Mouse (Mus musculus) E14TG2a.4 (cell line): ENCODE measurements at regions not wholly inside any gene's neighbourhood (a gene's known extent, or its start where the extent isn't known, plus 50 kb on each side); places are given as distances from the start of the nearest gene placed in this dataset.
A peak's percentile ranks its signal among the peaks of the same experiment; 100 is the strongest.

Experiments used
- H3K27me3 ChIP-seq: 2 replicates; pipeline ENCODE4 v1.6.1; 2014; ENCODE audit warnings: low read length, control low read depth; ENCODE audit not compliant: insufficient read depth
- H3K36me3 ChIP-seq: 2 replicates; pipeline ENCODE4 v1.6.1; 2014; ENCODE audit warnings: low read length, control low read depth; ENCODE audit not compliant: insufficient read depth
- H3K4me1 ChIP-seq: replicated peaks from 2 replicates; pipeline ENCODE4 v1.6.1; 2014; ENCODE audit warnings: low read depth, low read length, control low read depth
- H3K4me3 ChIP-seq: replicated peaks from 2 replicates; pipeline ENCODE4 v1.5.1; 2014; ENCODE audit warnings: mild to moderate bottlenecking, low read length
- H3K9me3 ChIP-seq: 2 replicates; pipeline ENCODE4 v1.6.1; 2014; ENCODE audit warnings: low read length, control low read depth
- CTCF ChIP-seq: conservative IDR thresholded peaks from 2 replicates; pipeline ENCODE4 v1.5.1; 2014; ENCODE audit warnings: low read length
- NANOG ChIP-seq: IDR thresholded peaks from 2 replicates; pipeline ENCODE4 v1.6.1; 2014; ENCODE audit warnings: borderline replicate concordance, low read length, mixed read lengths
- POU5F1 ChIP-seq: IDR thresholded peaks from 2 replicates; pipeline ENCODE4 v1.6.1; 2014; ENCODE audit warnings: low read length, borderline replicate concordance

GRCm38 (mm10) chr8:41869681-41870356, 452.9 kb upstream of the Frg1 start:
- Histone ChIP-seq H3K9me3 (no peaks in the 10 kb centered on the region), H3K36me3 (no peaks in the 10 kb centered on the region), H3K4me3 (no peak overlapping the region), H3K4me1 (no peaks in the 10 kb centered on the region), H3K27me3 (no peaks in the 10 kb centered on the region)
- no peak for TF ChIP-seq CTCF
- TF ChIP-seq POU5F1 = no peak
- TF ChIP-seq NANOG = no peak

- TF ChIP-seq POU5F1 (no peak), NANOG (no peak), CTCF (no peak)
- Histone ChIP-seq H3K4me1 (no peaks in the 10 kb centered on the region), H3K9me3 (no peaks in the 10 kb centered on the region), H3K27me3 (no peaks in the 10 kb centered on the region), H3K36me3 (no peaks in the 10 kb centered on the region), H3K4me3 (no peak overlapping the region)
Observed at GRCm38 (mm10) chr8:41860918-41861317, 444.0 kb upstream of the Frg1 start.

- no peak overlapping the region for H3K4me3 ChIP-seq
- no peaks in the 10 kb centered on the region for H3K27me3 ChIP-seq
- H3K9me3 ChIP-seq = no peaks in the 10 kb centered on the region
- TF ChIP-seq POU5F1 (no peak), NANOG (no peak), CTCF (no peak)
- H3K36me3 ChIP-seq = no peaks in the 10 kb centered on the region
- H3K4me1 ChIP-seq = no peaks in the 10 kb centered on the region
Observed at GRCm38 (mm10) chr8:41831713-41832112, 414.8 kb upstream of the Frg1 start.

- TF ChIP-seq CTCF (no peak), NANOG (no peak), POU5F1 (no peak)
- Histone ChIP-seq H3K4me1 (no peaks in the 10 kb centered on the region), H3K27me3 (no peaks in the 10 kb centered on the region), H3K36me3 (no peaks in the 10 kb centered on the region), H3K9me3 (no peaks in the 10 kb centered on the region), H3K4me3 (no peak overlapping the region)
Observed at GRCm38 (mm10) chr8:41830407-41830806, 413.5 kb upstream of the Frg1 start.

GRCm38 (mm10) chr8:41824928-41825327, 408.1 kb upstream of the Frg1 start:
- H3K27me3 ChIP-seq = no peaks in the 10 kb centered on the region
- no peak for TF ChIP-seq POU5F1
- peak; percentile 58 for TF ChIP-seq CTCF
- no peaks in the 10 kb centered on the region for H3K4me1 ChIP-seq
- H3K36me3 ChIP-seq = no peaks in the 10 kb centered on the region
- no peak overlapping the region for H3K4me3 ChIP-seq
- H3K9me3 ChIP-seq = no peaks in the 10 kb centered on the region

- H3K36me3 ChIP-seq = no peaks in the 10 kb centered on the region
Observed at GRCm38 (mm10) chr8:41823041-41823440, 406.2 kb upstream of the Frg1 start.

GRCm38 (mm10) chr8:41821676-41822075, 404.8 kb upstream of the Frg1 start:
- Histone ChIP-seq H3K9me3 (no peaks in the 10 kb centered on the region), H3K27me3 (no peaks in the 10 kb centered on the region), H3K4me1 (no peaks in the 10 kb centered on the region), H3K36me3 (no peaks in the 10 kb centered on the region), H3K4me3 (no peak overlapping the region)
- TF ChIP-seq POU5F1 (no peak), CTCF (no peak), NANOG (no peak)

More at GRCm38 (mm10) chr8:41823041-41823440, 406.2 kb upstream of the Frg1 start:
- Histone ChIP-seq H3K27me3 (no peaks in the 10 kb centered on the region), H3K4me3 (no peak overlapping the region), H3K9me3 (no peaks in the 10 kb centered on the region), H3K4me1 (no peaks in the 10 kb centered on the region)
- TF ChIP-seq CTCF (no peak), NANOG (no peak), POU5F1 (no peak)

- TF ChIP-seq CTCF (no peak), NANOG (no peak), POU5F1 (no peak)
- H3K27me3 ChIP-seq = no peaks in the 10 kb centered on the region
- no peaks in the 10 kb centered on the region for H3K4me1 ChIP-seq
- no peaks in the 10 kb centered on the region for H3K9me3 ChIP-seq
- H3K36me3 ChIP-seq = no peaks in the 10 kb centered on the region
- H3K4me3 ChIP-seq = no peak overlapping the region
Observed at GRCm38 (mm10) chr8:41820605-41821395, 403.9 kb upstream of the Frg1 start.

- Histone ChIP-seq H3K4me3 (no peak overlapping the region), H3K36me3 (no peaks in the 10 kb centered on the region), H3K4me1 (no peaks in the 10 kb centered on the region), H3K27me3 (no peaks in the 10 kb centered on the region), H3K9me3 (no peaks in the 10 kb centered on the region)
- TF ChIP-seq POU5F1 (no peak), NANOG (no peak), CTCF (no peak)
Observed at GRCm38 (mm10) chr8:41818577-41818976, 401.7 kb upstream of the Frg1 start.
